Mouse (Mus musculus) thymus, adult 18-20 months (tissue): ENCODE data around the gene Tmem123.
A peak's percentile ranks its signal among the peaks of the same experiment; 100 is the strongest.

Experiments
- DNase-seq, 2 experiments: peaks; one replicate each; pipeline ENCODE4 v3.0.0; 2022; ENCODE audit warnings: mixed read lengths in 2 of 2

Tmem123 gene

GRCm38 (mm10) chr9:7829531-7830528 is 66.0 kb downstream of the Tmem123 start:
- no peak for DNase-seq

- no peak for DNase-seq
Measured at GRCm38 (mm10) chr9:7833421-7833820, 69.6 kb downstream of the Tmem123 start.

GRCm38 (mm10) chr9:7835302-7835701 is 71.5 kb downstream of the Tmem123 start:
- DNase-seq = no peak

GRCm38 (mm10) chr9:7836331-7836730 is 72.5 kb downstream of the Tmem123 start:
- peak; percentile 32 to 53 for DNase-seq

GRCm38 (mm10) chr9:7836905-7837805 is 73.3 kb downstream of the Tmem123 start, which contains the start of gene Birc2:
TSS of gene Birc2 (minus strand) at chr9:7837064.
- peak; percentile 90 to 94 for DNase-seq

GRCm38 (mm10) chr9:7837806-7838440 is 74.1 kb downstream of the Tmem123 start:
- no peak for DNase-seq

GRCm38 (mm10) chr9:7841221-7841620 is 77.4 kb downstream of the Tmem123 start:
- DNase-seq = no peak
